Mouse (Mus musculus): ENCODE results near the gene Olfr153. TPM values are rescaled to one million over a fixed set of nuclear protein-coding genes. Genes with fewer than 3 reads are reported as not detected.
"Not testable (repeated sequence)": the region's sequence is repeated elsewhere in the genome, so short reads cannot be mapped to it uniquely, and the experiment has no call there.

The Olfr153 gene
- not detected in 2 replicates for polyA plus RNA-seq (2012; rRNA removed)

- no peak for TF ChIP-seq CTCF (IDR thresholded peaks at IDR 0.05; ENCODE audit: borderline replicate concordance, extremely low read depth, insufficient read depth, insufficient read length)
- no peak for TF ChIP-seq POLR2A (IDR thresholded peaks at IDR 0.05; ENCODE audit: borderline replicate concordance, extremely low read depth, insufficient read depth, insufficient read length, poor library complexity, severe bottlenecking)
- no peak for DNase-seq (ENCODE audit: low read depth)
Observed at GRCm38 (mm10) chr2:87531496-87531895, at the start of gene Olfr153. Gene Olfr153, plus strand, starts transcription at chr2:87531796.

GRCm38 (mm10) chr2:87482276-87482675 lies 49.3 kb upstream of the Olfr153 start:
- no peak for DNase-seq (ENCODE audit: low read depth)
- TF ChIP-seq CTCF (IDR thresholded peaks at IDR 0.05; ENCODE audit: borderline replicate concordance, extremely low read depth, insufficient read depth, insufficient read length) (no peak), POLR2A (IDR thresholded peaks at IDR 0.05; ENCODE audit: borderline replicate concordance, extremely low read depth, insufficient read depth, insufficient read length, poor library complexity, severe bottlenecking) (no peak)

GRCm38 (mm10) chr2:87496993-87497392 lies 34.6 kb upstream of the Olfr153 start, which contains the start of gene Pramel7:
Gene Pramel7, minus strand, starts transcription at chr2:87497093.
- not testable (repeated sequence) for DNase-seq (ENCODE audit: low read depth)

DNA sequence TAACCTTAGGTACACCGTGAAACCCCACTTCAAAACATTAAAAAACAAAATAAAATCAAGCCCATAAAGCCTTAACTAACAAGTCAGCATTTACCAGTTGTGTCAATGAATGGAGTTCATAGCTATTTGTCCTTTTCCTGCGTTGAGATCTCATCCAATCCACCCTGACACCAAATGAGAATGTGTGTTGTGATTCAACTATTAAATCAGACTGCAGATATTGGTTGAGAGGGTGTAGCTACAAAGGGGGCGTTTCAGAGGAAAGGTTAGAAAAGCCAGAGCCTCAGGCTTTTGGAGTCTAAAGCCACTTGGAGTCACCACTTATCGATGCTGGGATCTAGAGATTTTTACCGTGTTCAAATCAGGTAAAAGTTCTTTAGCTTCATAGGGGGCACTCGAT lies 25.3 kb upstream of the Olfr153 start, which contains the start of gene Pramel6:
Gene Pramel6 (plus strand): TSS at position 301 of the 400 bp plus-strand sequence.
- no peak for DNase-seq (ENCODE audit: low read depth)
- TF ChIP-seq CTCF (IDR thresholded peaks at IDR 0.05; ENCODE audit: borderline replicate concordance, extremely low read depth, insufficient read depth, insufficient read length), result no peak
- TF ChIP-seq POLR2A (IDR thresholded peaks at IDR 0.05; ENCODE audit: borderline replicate concordance, extremely low read depth, insufficient read depth, insufficient read length, poor library complexity, severe bottlenecking), result no peak

DNA sequence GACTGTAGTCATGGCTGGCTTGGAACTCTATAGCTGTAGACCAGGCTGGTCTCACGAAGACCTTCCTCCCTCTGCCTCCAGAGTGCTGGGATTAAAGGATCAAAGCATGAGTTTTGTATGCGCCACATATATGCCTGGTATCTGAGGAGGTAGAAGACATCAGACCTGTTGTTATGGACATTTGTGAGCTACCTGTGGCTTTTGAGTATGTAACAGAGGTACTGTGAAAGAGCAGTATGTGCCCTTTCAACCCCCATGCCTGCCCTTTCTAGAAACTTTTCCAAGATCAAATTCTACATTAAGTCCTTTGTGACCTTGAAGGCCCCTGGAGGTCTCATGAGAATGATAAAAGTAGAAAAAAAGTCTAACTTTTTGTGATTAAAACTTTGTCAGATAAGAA lies 16.6 kb upstream of the Olfr153 start:
- no peak for DNase-seq (ENCODE audit: low read depth)
- TF ChIP-seq POLR2A (IDR thresholded peaks at IDR 0.05; ENCODE audit: borderline replicate concordance, extremely low read depth, insufficient read depth, insufficient read length, poor library complexity, severe bottlenecking) (no peak), CTCF (IDR thresholded peaks at IDR 0.05; ENCODE audit: borderline replicate concordance, extremely low read depth, insufficient read depth, insufficient read length) (no peak)

DNA sequence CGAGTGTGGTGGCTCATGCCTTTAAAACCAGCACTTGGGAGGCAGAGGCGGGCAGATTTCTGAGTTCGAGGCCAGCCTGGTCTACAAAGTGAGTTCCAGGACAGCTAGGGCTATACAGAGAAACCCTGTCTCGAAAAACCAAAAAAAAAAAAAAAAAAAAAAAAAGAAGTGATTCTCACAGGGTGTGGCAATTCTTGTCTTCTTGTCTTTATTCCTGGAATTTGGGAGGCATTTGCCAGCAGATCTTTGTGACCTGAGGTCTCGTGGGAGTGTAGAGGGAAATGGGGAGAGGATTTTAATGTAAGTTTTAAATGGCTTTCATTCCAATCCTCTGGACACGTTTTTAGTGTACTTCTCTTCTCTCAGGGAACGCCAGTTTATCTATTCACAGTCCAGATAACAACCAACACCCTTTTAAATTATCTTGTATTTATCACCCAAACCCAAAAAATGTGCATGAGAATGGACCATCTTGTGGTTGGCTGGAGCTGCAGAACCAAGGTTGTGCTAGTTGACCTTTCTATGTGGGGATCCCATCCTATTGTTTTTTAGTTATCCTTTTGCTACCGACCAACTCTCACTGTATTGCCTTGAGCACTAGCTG lies 16.0 kb upstream of the Olfr153 start:
- no peak for TF ChIP-seq POLR2A (IDR thresholded peaks at IDR 0.05; ENCODE audit: borderline replicate concordance, extremely low read depth, insufficient read depth, insufficient read length, poor library complexity, severe bottlenecking)
- TF ChIP-seq CTCF (IDR thresholded peaks at IDR 0.05; ENCODE audit: borderline replicate concordance, extremely low read depth, insufficient read depth, insufficient read length), result no peak
- DNase-seq (ENCODE audit: low read depth), result no peak

- DNase-seq (ENCODE audit: low read depth), result no peak
- TF ChIP-seq POLR2A (IDR thresholded peaks at IDR 0.05; ENCODE audit: borderline replicate concordance, extremely low read depth, insufficient read depth, insufficient read length, poor library complexity, severe bottlenecking) (no peak), CTCF (IDR thresholded peaks at IDR 0.05; ENCODE audit: borderline replicate concordance, extremely low read depth, insufficient read depth, insufficient read length) (no peak)
Observed at GRCm38 (mm10) chr2:87516581-87516980, 15.0 kb upstream of the Olfr153 start.

DNA sequence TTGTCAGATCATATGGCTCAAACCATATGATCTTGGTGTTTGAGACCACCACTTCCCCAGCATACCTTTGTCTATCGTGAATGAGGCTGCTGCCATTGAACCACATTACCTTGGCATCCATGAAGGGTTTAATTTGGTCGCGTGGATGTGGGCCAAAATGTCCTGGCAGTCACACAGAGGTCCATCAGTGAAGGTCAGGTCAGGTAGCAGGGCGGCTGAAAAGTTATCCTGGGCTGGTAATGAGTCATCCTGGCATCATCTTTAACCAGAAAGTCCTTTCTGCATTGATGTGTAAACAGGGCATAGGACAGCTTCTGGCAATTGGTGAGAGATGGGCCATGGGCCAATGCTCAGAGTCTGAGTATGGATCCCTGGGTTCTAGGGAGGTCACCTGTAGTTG lies 10.9 kb upstream of the Olfr153 start:
- TF ChIP-seq POLR2A (IDR thresholded peaks at IDR 0.05; ENCODE audit: borderline replicate concordance, extremely low read depth, insufficient read depth, insufficient read length, poor library complexity, severe bottlenecking) (no peak), CTCF (IDR thresholded peaks at IDR 0.05; ENCODE audit: borderline replicate concordance, extremely low read depth, insufficient read depth, insufficient read length) (no peak)
- DNase-seq (ENCODE audit: low read depth), result no peak

DNA sequence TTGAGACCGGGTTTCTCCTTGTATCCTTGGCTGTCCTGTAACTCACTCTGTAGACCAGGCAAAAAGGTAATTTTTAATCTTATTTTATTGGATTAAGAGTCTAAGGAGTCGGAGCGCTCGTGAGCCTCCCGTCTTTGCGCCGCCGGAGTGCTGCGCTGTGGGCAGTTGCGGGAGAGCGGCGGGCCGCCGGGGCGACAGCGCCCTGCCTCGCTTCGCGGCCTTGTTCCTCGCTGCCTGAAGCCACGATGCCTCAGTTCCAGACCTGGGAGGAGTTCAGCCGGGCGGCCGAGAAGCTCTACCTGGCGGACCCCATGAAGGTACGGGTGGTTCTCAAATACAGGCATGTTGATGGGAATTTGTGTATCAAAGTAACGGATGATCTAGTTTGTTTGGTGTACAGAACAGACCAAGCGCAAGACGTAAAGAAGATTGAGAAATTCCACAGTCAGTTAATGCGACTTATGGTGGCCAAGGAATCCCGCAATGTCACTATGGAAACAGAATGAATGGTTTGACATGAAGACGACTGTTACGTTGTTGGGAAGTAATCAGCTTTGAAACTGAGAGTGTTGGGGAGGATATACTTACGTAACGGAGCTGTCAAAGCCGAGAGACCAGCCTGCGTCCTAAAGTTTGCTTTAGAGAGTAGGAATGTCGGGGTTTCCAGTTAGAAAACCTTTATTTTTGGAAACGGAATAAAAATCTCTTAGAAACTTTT lies 5.5 kb upstream of the Olfr153 start:
- peak; percentile 46 for DNase-seq (ENCODE audit: low read depth)

- DNase-seq (ENCODE audit: low read depth), result no peak
Observed at GRCm38 (mm10) chr2:87534826-87535225, 3.2 kb downstream of the Olfr153 start.

DNA sequence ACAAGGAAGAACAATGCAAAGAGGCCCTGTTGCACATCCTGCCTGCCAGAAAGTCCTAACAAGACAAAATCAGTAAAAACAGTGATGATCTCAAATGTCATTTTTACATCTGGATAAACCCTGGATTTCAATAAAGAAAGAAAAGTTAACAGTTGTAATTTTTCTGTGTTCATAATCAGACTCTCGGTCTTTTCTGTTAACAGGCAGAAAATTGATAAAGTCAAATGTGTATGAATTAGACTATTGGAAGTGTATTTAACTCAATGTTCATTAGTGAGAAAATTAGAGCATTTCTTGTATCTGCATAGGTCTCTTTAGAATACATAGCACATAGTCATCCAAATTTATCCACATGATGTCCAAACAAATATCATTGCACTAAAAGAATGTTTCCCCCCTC lies 13.8 kb downstream of the Olfr153 start, which contains the start of gene Olfr1128:
Gene Olfr1128 (minus strand): TSS at position 101 of the 400 bp plus-strand sequence.
- DNase-seq (ENCODE audit: low read depth), result no peak
- TF ChIP-seq POLR2A (IDR thresholded peaks at IDR 0.05; ENCODE audit: borderline replicate concordance, extremely low read depth, insufficient read depth, insufficient read length, poor library complexity, severe bottlenecking) (no peak), CTCF (IDR thresholded peaks at IDR 0.05; ENCODE audit: borderline replicate concordance, extremely low read depth, insufficient read depth, insufficient read length) (no peak)

More at GRCm38 (mm10) chr2:87534826-87535225, 3.2 kb downstream of the Olfr153 start:
- TF ChIP-seq CTCF (IDR thresholded peaks at IDR 0.05; ENCODE audit: borderline replicate concordance, extremely low read depth, insufficient read depth, insufficient read length), result no peak
- TF ChIP-seq POLR2A (IDR thresholded peaks at IDR 0.05; ENCODE audit: borderline replicate concordance, extremely low read depth, insufficient read depth, insufficient read length, poor library complexity, severe bottlenecking), result no peak

- DNase-seq (ENCODE audit: low read depth), result not testable (repeated sequence)
Observed at GRCm38 (mm10) chr2:87573602-87574001, 42.0 kb downstream of the Olfr153 start, which contains the start of gene Olfr1129. Gene Olfr1129, plus strand, starts transcription at chr2:87573902.

Other genes with a start within 250 kb of the Olfr153 start
- gene Olfr1118, start 224.2 kb upstream of the Olfr153 start, polyA plus RNA-seq (2012; rRNA removed), result not detected in 2 replicates
- not detected in 2 replicates for gene Olfr1120, start 177.0 kb upstream of the Olfr153 start, polyA plus RNA-seq (2012; rRNA removed)
- not detected in 2 replicates for gene Olfr1121, start 161.9 kb upstream of the Olfr153 start, polyA plus RNA-seq (2012; rRNA removed)
- gene Olfr1122, start 145.9 kb upstream of the Olfr153 start, polyA plus RNA-seq (2012; rRNA removed), result not detected in 2 replicates
- gene Olfr1123, start 115.2 kb upstream of the Olfr153 start, polyA plus RNA-seq (2012; rRNA removed), result not detected in 2 replicates
- not detected in 2 replicates for gene Olfr1124, start 101.5 kb upstream of the Olfr153 start, polyA plus RNA-seq (2012; rRNA removed)
- gene Olfr1126, start 77.8 kb upstream of the Olfr153 start, polyA plus RNA-seq (2012; rRNA removed), result not detected in 2 replicates
- not detected in 2 replicates for gene Pramel7, start 34.7 kb upstream of the Olfr153 start, polyA plus RNA-seq (2012; rRNA removed)
- not detected in 2 replicates for gene Pramel6, start 25.2 kb upstream of the Olfr153 start, polyA plus RNA-seq (2012; rRNA removed)
- gene Olfr1128, start 13.7 kb downstream of the Olfr153 start, polyA plus RNA-seq (2012; rRNA removed), result not detected in 2 replicates
- gene Olfr1129, start 42.1 kb downstream of the Olfr153 start, polyA plus RNA-seq (2012; rRNA removed), result not detected in 2 replicates
- not detected in 2 replicates for gene Olfr1130, start 74.4 kb downstream of the Olfr153 start, polyA plus RNA-seq (2012; rRNA removed)
- not detected in 2 replicates for gene Olfr1131, start 95.3 kb downstream of the Olfr153 start, polyA plus RNA-seq (2012; rRNA removed)
- not detected in 2 replicates for gene Olfr1132, start 105.7 kb downstream of the Olfr153 start, polyA plus RNA-seq (2012; rRNA removed)
- not detected in 2 replicates for gene Olfr1133, start 115.6 kb downstream of the Olfr153 start, polyA plus RNA-seq (2012; rRNA removed)
- not detected in 2 replicates for gene Olfr1134, start 126.7 kb downstream of the Olfr153 start, polyA plus RNA-seq (2012; rRNA removed)
- gene Olfr1135, start 141.9 kb downstream of the Olfr153 start, polyA plus RNA-seq (2012; rRNA removed), result not detected in 2 replicates
- gene Olfr1136, start 162.2 kb downstream of the Olfr153 start, polyA plus RNA-seq (2012; rRNA removed), result not detected in 2 replicates
- gene Olfr1137, start 181.4 kb downstream of the Olfr153 start, polyA plus RNA-seq (2012; rRNA removed), result not detected in 2 replicates
- gene Olfr1138, start 208.2 kb downstream of the Olfr153 start, polyA plus RNA-seq (2012; rRNA removed), result not detected in 2 replicates
- gene Olfr1140, start 212.0 kb downstream of the Olfr153 start, polyA plus RNA-seq (2012; rRNA removed), result not detected in 2 replicates
- not detected in 2 replicates for gene Olfr1141, start 222.2 kb downstream of the Olfr153 start, polyA plus RNA-seq (2012; rRNA removed)
- gene Olfr152, start 247.7 kb downstream of the Olfr153 start, polyA plus RNA-seq (2012; rRNA removed), result not detected in 2 replicates

Measured in brain, embryonic 14.5 days (tissue).